Mouse (Mus musculus): ENCODE data around the gene Frem2. TPM values are rescaled to one million over a fixed set of nuclear protein-coding genes. Genes with fewer than 3 reads are reported as not detected.

The Frem2 gene
- polyA plus RNA-seq, 1 experiment from 2014 or later: 5.5 TPM

- H3K27me3 ChIP-seq (ENCODE audit: control insufficient read depth, insufficient read depth, low read length): no peaks in the 10 kb centered on the region
- WGBS: 31% methylated on average over 10 of the region's 10 CpGs
- H3K36me3 ChIP-seq (ENCODE audit: control insufficient read depth, insufficient read depth, low read length): no peaks in the 10 kb centered on the region
- peaks cover 5 to 10% of the 10 kb centered on the region in 2 experiments for H3K4me1 ChIP-seq (ENCODE audit: control insufficient read depth in 2 of 2, insufficient read depth in 2 of 2, low read length in 2 of 2)
- no peaks in the 10 kb centered on the region for H3K9me3 ChIP-seq (ENCODE audit: control insufficient read depth, low read length)
- H3K4me3 ChIP-seq (ENCODE audit: control insufficient read depth in 1 of 2, insufficient read depth in 1 of 2, low read depth in 1 of 2, low read length in 2 of 2): no peak overlapping the region
- peak overlapping the region; percentile 18 for H3K4me2 ChIP-seq (ENCODE audit: low read length)
- ATAC-seq (ENCODE audit: insufficient number of reproducible peaks, insufficient read depth, low FRiP score, low read depth): no peak
- no peak overlapping the region for H3K9ac ChIP-seq (ENCODE audit: low read length)
- H3K27ac ChIP-seq (replicated peaks in 1 of 2; ENCODE audit: control insufficient read depth in 1 of 2, insufficient read depth in 1 of 2, low read depth in 2 of 2, low read length in 2 of 2): no peak overlapping the region
These were observed 101.9 kb downstream of the Frem2 start for GRCm38 (mm10) chr3:53555031-53555952.

GRCm38 (mm10) chr3:53552691-53553090, 104.5 kb downstream of the Frem2 start:
- no peak overlapping the region for H3K9ac ChIP-seq (ENCODE audit: low read length)
- H3K4me2 ChIP-seq (ENCODE audit: low read length): no peak overlapping the region
- H3K4me3 ChIP-seq (ENCODE audit: control insufficient read depth in 1 of 2, insufficient read depth in 1 of 2, low read depth in 1 of 2, low read length in 2 of 2): no peak overlapping the region
- no peaks in the 10 kb centered on the region for H3K9me3 ChIP-seq (ENCODE audit: control insufficient read depth, low read length)
- H3K4me1 ChIP-seq (ENCODE audit: control insufficient read depth in 2 of 2, insufficient read depth in 2 of 2, low read length in 2 of 2): peaks cover 5 to 10% of the 10 kb centered on the region in 2 experiments
- no peaks in the 10 kb centered on the region for H3K27me3 ChIP-seq (ENCODE audit: control insufficient read depth, insufficient read depth, low read length)
- no peak overlapping the region for H3K27ac ChIP-seq (replicated peaks in 1 of 2; ENCODE audit: control insufficient read depth in 1 of 2, insufficient read depth in 1 of 2, low read depth in 2 of 2, low read length in 2 of 2)
- no peak for ATAC-seq (ENCODE audit: insufficient number of reproducible peaks, insufficient read depth, low FRiP score, low read depth)
- WGBS: 46% methylated on average over 7 of the region's 7 CpGs
- H3K36me3 ChIP-seq (ENCODE audit: control insufficient read depth, insufficient read depth, low read length): no peaks in the 10 kb centered on the region

- Histone ChIP-seq H3K27ac (replicated peaks in 1 of 2; ENCODE audit: control insufficient read depth in 1 of 2, insufficient read depth in 1 of 2, low read depth in 2 of 2, low read length in 2 of 2) (no peak overlapping the region), H3K36me3 (ENCODE audit: control insufficient read depth, insufficient read depth, low read length) (peaks cover 11% of the 10 kb centered on the region), H3K9me3 (ENCODE audit: control insufficient read depth, low read length) (no peaks in the 10 kb centered on the region), H3K4me1 (ENCODE audit: control insufficient read depth in 2 of 2, insufficient read depth in 2 of 2, low read length in 2 of 2) (no peaks in the 10 kb centered on the region), H3K27me3 (ENCODE audit: control insufficient read depth, insufficient read depth, low read length) (no peaks in the 10 kb centered on the region), H3K4me2 (ENCODE audit: low read length) (no peak overlapping the region), H3K4me3 (ENCODE audit: control insufficient read depth in 1 of 2, insufficient read depth in 1 of 2, low read depth in 1 of 2, low read length in 2 of 2) (no peak overlapping the region), H3K9ac (ENCODE audit: low read length) (no peak overlapping the region)
- no peak for ATAC-seq (ENCODE audit: insufficient number of reproducible peaks, insufficient read depth, low FRiP score, low read depth)
- whole genome bisulfite sequencing: 78% methylated on average over 6 of the region's 6 CpGs
These were observed 125.1 kb downstream of the Frem2 start for GRCm38 (mm10) chr3:53532091-53532490.

GRCm38 (mm10) chr3:53530305-53530704, 126.8 kb downstream of the Frem2 start:
- no peak overlapping the region for H3K9ac ChIP-seq (ENCODE audit: low read length)
- no peaks in the 10 kb centered on the region for H3K36me3 ChIP-seq (ENCODE audit: control insufficient read depth, insufficient read depth, low read length)
- H3K27ac ChIP-seq (replicated peaks in 1 of 2; ENCODE audit: control insufficient read depth in 1 of 2, insufficient read depth in 1 of 2, low read depth in 2 of 2, low read length in 2 of 2): no peak overlapping the region
- ATAC-seq (ENCODE audit: insufficient number of reproducible peaks, insufficient read depth, low FRiP score, low read depth): no peak
- no peak overlapping the region for H3K4me2 ChIP-seq (ENCODE audit: low read length)
- WGBS: 79% methylated on average over 6 of the region's 6 CpGs
- H3K4me3 ChIP-seq (ENCODE audit: control insufficient read depth in 1 of 2, insufficient read depth in 1 of 2, low read depth in 1 of 2, low read length in 2 of 2): no peak overlapping the region
- H3K27me3 ChIP-seq (ENCODE audit: control insufficient read depth, insufficient read depth, low read length): no peaks in the 10 kb centered on the region
- H3K4me1 ChIP-seq (ENCODE audit: control insufficient read depth in 2 of 2, insufficient read depth in 2 of 2, low read length in 2 of 2): no peaks in the 10 kb centered on the region
- H3K9me3 ChIP-seq (ENCODE audit: control insufficient read depth, low read length): no peaks in the 10 kb centered on the region

GRCm38 (mm10) chr3:53525737-53526136, 131.4 kb downstream of the Frem2 start:
- Histone ChIP-seq H3K27me3 (ENCODE audit: control insufficient read depth, insufficient read depth, low read length) (no peaks in the 10 kb centered on the region), H3K4me3 (ENCODE audit: control insufficient read depth in 1 of 2, insufficient read depth in 1 of 2, low read depth in 1 of 2, low read length in 2 of 2) (peak overlapping the region; percentile 43 to 50), H3K36me3 (ENCODE audit: control insufficient read depth, insufficient read depth, low read length) (no peaks in the 10 kb centered on the region), H3K27ac (replicated peaks in 1 of 2; ENCODE audit: control insufficient read depth in 1 of 2, insufficient read depth in 1 of 2, low read depth in 2 of 2, low read length in 2 of 2) (no peak overlapping the region), H3K9ac (ENCODE audit: low read length) (peak overlapping the region; percentile 57), H3K9me3 (ENCODE audit: control insufficient read depth, low read length) (no peaks in the 10 kb centered on the region), H3K4me2 (ENCODE audit: low read length) (peak overlapping the region; percentile 69), H3K4me1 (ENCODE audit: control insufficient read depth in 2 of 2, insufficient read depth in 2 of 2, low read length in 2 of 2) (no peaks in the 10 kb centered on the region)
- WGBS: 7% methylated on average over 21 of the region's 21 CpGs
- 0 out of 2 replicates have a peak, but pooled peaks have one; percentile 9 for ATAC-seq (ENCODE audit: insufficient number of reproducible peaks, insufficient read depth, low FRiP score, low read depth)

GRCm38 (mm10) chr3:53522794-53523193, 134.4 kb downstream of the Frem2 start:
- Histone ChIP-seq H3K9ac (ENCODE audit: low read length) (no peak overlapping the region), H3K9me3 (ENCODE audit: control insufficient read depth, low read length) (no peaks in the 10 kb centered on the region), H3K27ac (replicated peaks in 1 of 2; ENCODE audit: control insufficient read depth in 1 of 2, insufficient read depth in 1 of 2, low read depth in 2 of 2, low read length in 2 of 2) (no peak overlapping the region), H3K27me3 (ENCODE audit: control insufficient read depth, insufficient read depth, low read length) (no peaks in the 10 kb centered on the region), H3K4me1 (ENCODE audit: control insufficient read depth in 2 of 2, insufficient read depth in 2 of 2, low read length in 2 of 2) (no peaks in the 10 kb centered on the region), H3K36me3 (ENCODE audit: control insufficient read depth, insufficient read depth, low read length) (peaks cover 8% of the 10 kb centered on the region; the same call in 1 of the 2 replicates), H3K4me2 (ENCODE audit: low read length) (no peak overlapping the region), H3K4me3 (ENCODE audit: control insufficient read depth in 1 of 2, insufficient read depth in 1 of 2, low read depth in 1 of 2, low read length in 2 of 2) (no peak overlapping the region)
- no peak for ATAC-seq (ENCODE audit: insufficient number of reproducible peaks, insufficient read depth, low FRiP score, low read depth)
- 88% methylated on average over 10 of the region's 10 CpGs for WGBS

- Histone ChIP-seq H3K4me1 (ENCODE audit: control insufficient read depth in 2 of 2, insufficient read depth in 2 of 2, low read length in 2 of 2) (peaks cover 0 to 4% of the 10 kb centered on the region in 2 experiments; a peak in 2 of 4 replicates), H3K36me3 (ENCODE audit: control insufficient read depth, insufficient read depth, low read length) (peaks cover 16% of the 10 kb centered on the region; the same call in 1 of the 2 replicates), H3K4me3 (ENCODE audit: control insufficient read depth in 1 of 2, insufficient read depth in 1 of 2, low read depth in 1 of 2, low read length in 2 of 2) (no peak overlapping the region), H3K9ac (ENCODE audit: low read length) (no peak overlapping the region), H3K9me3 (ENCODE audit: control insufficient read depth, low read length) (no peaks in the 10 kb centered on the region), H3K27me3 (ENCODE audit: control insufficient read depth, insufficient read depth, low read length) (no peaks in the 10 kb centered on the region), H3K27ac (replicated peaks in 1 of 2; ENCODE audit: control insufficient read depth in 1 of 2, insufficient read depth in 1 of 2, low read depth in 2 of 2, low read length in 2 of 2) (no peak overlapping the region), H3K4me2 (ENCODE audit: low read length) (no peak overlapping the region)
- WGBS: 51% methylated on average over 4 of the region's 4 CpGs
- ATAC-seq (ENCODE audit: insufficient number of reproducible peaks, insufficient read depth, low FRiP score, low read depth): no peak
These were observed 142.7 kb downstream of the Frem2 start for GRCm38 (mm10) chr3:53514221-53515065.
